ENCODE assay signal across 30 mouse cellular contexts in the genomic region with DNA sequence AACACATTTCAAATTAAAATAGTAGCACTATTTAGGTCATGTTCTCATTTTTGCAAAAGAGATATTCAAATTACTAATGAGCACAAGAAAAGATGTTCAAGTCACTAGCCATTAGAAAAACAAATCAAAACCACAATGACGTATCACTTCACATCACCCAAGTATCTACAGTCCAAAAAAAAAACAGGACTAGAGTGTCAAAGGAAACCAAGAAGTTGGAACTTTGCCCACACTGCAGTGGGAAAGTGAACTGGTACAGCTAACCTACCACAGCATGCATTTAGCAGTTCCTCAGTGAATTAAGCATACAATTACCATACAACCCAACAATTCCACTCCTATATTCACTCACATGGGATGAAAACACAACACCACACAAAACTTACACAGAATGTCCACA. TPM values are rescaled to one million over a fixed set of nuclear protein-coding genes. Genes with fewer than 3 reads are reported as not detected.
A peak's percentile ranks its signal among the peaks of the same experiment; 100 is the strongest.
DNase-seq lines count a peak whose midpoint lies in the region; ATAC-seq and TF ChIP-seq lines count a peak whose summit lies in the region.
"Had no signal": no experiment of that assay in that cellular context is flagged by ENCODE, and none has a peak within 500 bp of the region (broad histone marks: within the 10 kb centered on the region; RNA-seq: fewer than 3 reads in every experiment).

No protein-coding gene starts in this region.

- no peaks in the 10 kb centered on the region for H3K4me1 ChIP-seq in MEL (ENCODE audit: control insufficient read depth in 1 of 2, insufficient read depth in 2 of 2, low read length in 2 of 2)
- peaks cover 6% of the 10 kb centered on the region for H3K4me1 ChIP-seq in limb, embryonic 10.5 days
- peaks cover 9% of the 10 kb centered on the region; the same call in 1 of the 2 replicates for H3K4me1 ChIP-seq in hindbrain, postnatal 0 days (ENCODE audit: insufficient read depth, low read length)

- no peaks in the 10 kb centered on the region for H3K9me3 ChIP-seq in MEL (replicated peaks; ENCODE audit: insufficient read depth, low read length)
- no peaks in the 10 kb centered on the region for H3K9me3 ChIP-seq in limb, embryonic 10.5 days (replicated peaks)
- H3K9me3 ChIP-seq in hindbrain, postnatal 0 days (ENCODE audit: low read length) = no peaks in the 10 kb centered on the region
- H3K9me3 ChIP-seq: forebrain, embryonic 15.5 days; G1E; heart, embryonic 10.5 days; intestine, embryonic 15.5 days; limb, embryonic 15.5 days; liver, embryonic 13.5 days had no signal

- no peak for ATAC-seq in CD4-positive, CD25-positive, alpha-beta regulatory T cell, adult 4 months
- ATAC-seq in inflammation-experienced regulatory T-cells, adult 6 months = peak; percentile 43
- ATAC-seq in hindbrain, postnatal 0 days = no peak
- ATAC-seq: forebrain, embryonic 15.5 days; intestine, embryonic 15.5 days; midbrain, embryonic 16.5 days had no signal

- H3K4me2 ChIP-seq in hindbrain, postnatal 0 days (ENCODE audit: low read depth, low read length) = no peak overlapping the region
- H3K4me2 ChIP-seq: forebrain, embryonic 15.5 days; hindbrain, embryonic 14.5 days; intestine, embryonic 15.5 days; limb, embryonic 15.5 days; liver, embryonic 13.5 days; midbrain, embryonic 11.5 days had no signal

- 97% methylated on average over 1 of the region's 1 CpGs for WGBS in limb, embryonic 10.5 days
- WGBS in hindbrain, postnatal 0 days = 48% methylated on average over 1 of the region's 1 CpGs

- peak in 1 of 2 experiments; percentile 19; a peak in 1 of 4 replicates for TF ChIP-seq EP300 in MEL (IDR thresholded peaks at IDR 0.05; ENCODE audit: low read depth in 1 of 2, low read length in 2 of 2)

- H3K27ac ChIP-seq in MEL (ENCODE audit: control insufficient read depth, low read depth, low read length) = no peak overlapping the region
- no peak overlapping the region for H3K27ac ChIP-seq in limb, embryonic 10.5 days
- no peak overlapping the region for H3K27ac ChIP-seq in hindbrain, postnatal 0 days
- H3K27ac ChIP-seq: forebrain, embryonic 15.5 days; heart, embryonic 10.5 days; hindbrain, embryonic 14.5 days; intestine, embryonic 15.5 days; layer of hippocampus, adult 2 months; limb, embryonic 15.5 days; liver, embryonic 13.5 days had no signal

- no peak for TF ChIP-seq POLR2A in MEL (IDR thresholded peaks at IDR 0.05; ENCODE audit: control insufficient read depth in 1 of 2, insufficient read depth in 1 of 2, low read depth in 1 of 2, low read length in 2 of 2, poor library complexity in 1 of 2)

- no peak overlapping the region for H3K4me3 ChIP-seq in MEL (ENCODE audit: control insufficient read depth in 1 of 2, insufficient read depth in 1 of 2, low read depth in 2 of 2, low read length in 2 of 2)
- no peak overlapping the region for H3K4me3 ChIP-seq in limb, embryonic 10.5 days
- H3K4me3 ChIP-seq in hindbrain, postnatal 0 days (ENCODE audit: low read length) = no peak overlapping the region
- H3K4me3 ChIP-seq: forebrain, embryonic 15.5 days; heart, embryonic 10.5 days; intestine, embryonic 15.5 days; layer of hippocampus, adult 2 months; limb, embryonic 15.5 days; liver, embryonic 13.5 days had no signal

- TF ChIP-seq CTCF in MEL (IDR thresholded peaks at IDR 0.05 in 2 of 3, conservative IDR thresholded peaks at IDR 0.05 in 1 of 3; ENCODE audit: control insufficient read depth in 1 of 3, insufficient read depth in 1 of 3, low read depth in 2 of 3, low read length in 3 of 3, poor library complexity in 1 of 3, severe bottlenecking in 1 of 3) = no peak
- TF ChIP-seq CTCF in hindbrain, postnatal 0 days (IDR thresholded peaks at IDR 0.05; ENCODE audit: low read depth) = no peak

- peaks cover 0 to 9% of the 10 kb centered on the region in 2 experiments; a peak in 2 of 4 replicates for H3K36me3 ChIP-seq in MEL (ENCODE audit: control insufficient read depth in 1 of 2, insufficient read depth in 2 of 2, low read length in 2 of 2)
- H3K36me3 ChIP-seq in limb, embryonic 10.5 days = no peaks in the 10 kb centered on the region
- H3K36me3 ChIP-seq in hindbrain, postnatal 0 days (ENCODE audit: insufficient read depth, low read length) = no peaks in the 10 kb centered on the region
- H3K36me3 ChIP-seq: forebrain, embryonic 15.5 days; G1E; heart, embryonic 10.5 days; intestine, embryonic 15.5 days; limb, embryonic 15.5 days; liver, embryonic 13.5 days had no signal

- H3K27me3 ChIP-seq in MEL (ENCODE audit: control insufficient read depth in 1 of 2, insufficient read depth in 2 of 2, low read length in 2 of 2) = no peaks in the 10 kb centered on the region
- H3K27me3 ChIP-seq in limb, embryonic 10.5 days (ENCODE audit: low read depth, poor library complexity, severe bottlenecking) = no peaks in the 10 kb centered on the region
- no peaks in the 10 kb centered on the region for H3K27me3 ChIP-seq in hindbrain, postnatal 0 days (ENCODE audit: insufficient read depth, low read length)
- H3K27me3 ChIP-seq: forebrain, embryonic 15.5 days; intestine, embryonic 15.5 days; limb, embryonic 15.5 days; liver, embryonic 13.5 days had no signal

- TF ChIP-seq RAD21 in MEL (IDR thresholded peaks at IDR 0.05; ENCODE audit: low read depth, low read length) = no peak

- H3K79me2 ChIP-seq in MEL (ENCODE audit: control insufficient read depth, insufficient read depth, low read length, poor library complexity) = no peaks in the 10 kb centered on the region; the same call in 1 of the 2 replicates

- H3K9ac ChIP-seq in MEL (ENCODE audit: control insufficient read depth, low read depth, low read length, poor library complexity, severe bottlenecking) = no peak overlapping the region
- no peak overlapping the region for H3K9ac ChIP-seq in hindbrain, postnatal 0 days (replicated peaks; ENCODE audit: low read length)
- H3K9ac ChIP-seq: forebrain, embryonic 15.5 days; hindbrain, embryonic 14.5 days; intestine, embryonic 15.5 days; limb, embryonic 15.5 days; liver, embryonic 13.5 days had no signal

- peak; percentile 34 for DNase-seq in CD4-positive, CD25-positive, alpha-beta regulatory T cell, adult 2 months (ENCODE audit: low read depth, low spot score)
- DNase-seq in MEL (ENCODE audit: low read depth, low spot score) (peak; percentile 87), adipocyte (ENCODE audit: low spot score) (peak; percentile 54)
- DNase-seq in limb, embryonic 10.5 days (ENCODE audit: low spot score) = no peak
- DNase-seq in layer of hippocampus, adult 9-11 months = no peak
- DNase-seq in hindbrain, postnatal 0 days (ENCODE audit: low spot score) = no peak
- DNase-seq: adrenal gland, postnatal 10 days; cerebellum, adult 11-12 months; cerebellum, adult 9-11 months; heart, adult 11 months; heart, postnatal 4 days; kidney, adult 2 months; kidney, postnatal 36 days; left cerebral cortex, postnatal 4 days; liver, embryonic 13.5 days; lung, adult 18-20 months; lung, postnatal 10 days; right cerebral cortex, postnatal 25 days; thymus, postnatal 14 days had no signal

TF ChIP-seq in MEL, 35 proteins besides CTCF, POLR2A, EP300 and RAD21:
- TF ChIP-seq ZMIZ1 (IDR thresholded peaks at IDR 0.05; ENCODE audit: low read depth, low read length) (no peak), MAFK (IDR thresholded peaks at IDR 0.05; ENCODE audit: borderline replicate concordance, low read depth, low read length) (no peak), GABPA (IDR thresholded peaks at IDR 0.05; ENCODE audit: low read depth, low read length) (no peak), MYB (IDR thresholded peaks at IDR 0.05; ENCODE audit: low read depth, low read length) (no peak), NELFE (IDR thresholded peaks at IDR 0.05; ENCODE audit: low read depth, low read length) (no peak), POLR2AphosphoS5 (IDR thresholded peaks at IDR 0.05; ENCODE audit: borderline replicate concordance, low read depth, low read length) (no peak), CHD2 (IDR thresholded peaks at IDR 0.05; ENCODE audit: low read length) (no peak), HCFC1 (IDR thresholded peaks at IDR 0.05; ENCODE audit: low read depth, low read length) (no peak), CHD1 (IDR thresholded peaks at IDR 0.05; ENCODE audit: low read depth, low read length) (no peak), RCOR1 (IDR thresholded peaks at IDR 0.05; ENCODE audit: low read depth, low read length) (peak; percentile 59; the same call in 1 of the 2 replicates), JUND (IDR thresholded peaks at IDR 0.05; ENCODE audit: low read depth, low read length) (no peak), ETS1 (IDR thresholded peaks at IDR 0.05; ENCODE audit: low read depth, low read length) (peak; percentile 46; the same call in 1 of the 2 replicates), ZC3H11A (IDR thresholded peaks at IDR 0.05; ENCODE audit: low read depth, low read length) (no peak), ZNF384 (IDR thresholded peaks at IDR 0.05; ENCODE audit: low read depth, low read length) (peak; percentile 98)

RNA-seq across cellular contexts. Expression of gene Scaper, which starts 5.4 kb away (rescaled TPM):
- polyA plus RNA-seq in CD4-positive, CD25-positive, alpha-beta regulatory T cell, adult 4 months (2017; shearing (Covaris generic)) = 10 to 100 TPM; 22.3 to 25.7 TPM
- total RNA-seq in MEL (2012; rRNA removed) = 3.8 and 3.9 TPM in 2 replicates
- polyA plus RNA-seq in MEL (2012; ENCODE audit: insufficient read depth in 1 of 2, insufficient read length in 2 of 2, low read depth in 1 of 2, low replicate concordance in 2 of 2, missing spikeins in 1 of 2) = 1 to 10 TPM in 1 of 2 experiments, not detected in 1; 4.1 TPM
- 10 to 100 TPM; 12.3 to 30.7 (median 20.3) TPM for polyA plus RNA-seq in inflammation-experienced regulatory T-cells, adult 6 months (2017; shearing (Covaris generic))
- 4.3 and 6.0 TPM in 2 replicates for polyA plus RNA-seq in limb, embryonic 10.5 days (2016; fragmentation: Nextera tagmentation; extraction: Ambion mirVana)
- 25.9 and 31.8 TPM in 2 replicates for total RNA-seq in hindbrain, postnatal 0 days (2014; rRNA removed)
- 28.9 and 29.9 TPM in 2 replicates for polyA plus RNA-seq in hindbrain, postnatal 0 days (2015; fragmentation: Nextera tagmentation; extraction: Ambion mirVana)

Comparison
In these comparisons a context has a peak if more than half of its experiments do, and no peak if none do; other contexts are left out.
1. DNase-seq: peak in CD4-positive, CD25-positive, alpha-beta regulatory T cell, adult 2 months (single experiment), MEL (single experiment) and adipocyte (single experiment); none in limb, embryonic 10.5 days (single experiment), layer of hippocampus, adult 9-11 months (single experiment) and hindbrain, postnatal 0 days (single experiment).